In genomic region chr1:128472022-128472712, GRCm38 (mm10) we compare ENCODE assay signal across 8 mouse cellular contexts. TPM values are rescaled to one million over a fixed set of nuclear protein-coding genes. Genes with fewer than 3 reads are reported as not detected.
DNase-seq lines count a peak whose midpoint lies in the region; ATAC-seq and TF ChIP-seq lines count a peak whose summit lies in the region.

No protein-coding gene starts in this region.

- no peaks in the 10 kb centered on the region for H3K9me3 ChIP-seq in lung, embryonic 14.5 days (ENCODE audit: low read depth, low read length)

- peak; percentile 99 for ATAC-seq in frontal cortex, adult (ENCODE audit: low TSS enrichment)
- peak; percentile 94 for ATAC-seq in lung, embryonic 14.5 days (ENCODE audit: insufficient read depth)

- peak; percentile 75 for DNase-seq in MN1 (ENCODE audit: low spot score)
- DNase-seq in cerebellum, adult 9-10 months: peak; percentile 15
- peak; percentile 73 for DNase-seq in heart, postnatal 4 days
- DNase-seq in layer of hippocampus, adult 9-11 months: peak; percentile 77
- DNase-seq in lung, embryonic 14.5 days: peak; percentile 87
- peak; percentile 84 for DNase-seq in retina, embryonic 14.5 days (ENCODE audit: low spot score)
- no peak for DNase-seq in natural killer cell, adult 2 months (ENCODE audit: low spot score in 2 of 2)

- peak overlapping the region; percentile 23 for H3K4me3 ChIP-seq in lung, embryonic 14.5 days (ENCODE audit: low read depth, low read length)

- H3K4me1 ChIP-seq in lung, embryonic 14.5 days (ENCODE audit: insufficient read depth): no peaks in the 10 kb centered on the region

- H3K36me3 ChIP-seq in lung, embryonic 14.5 days (ENCODE audit: insufficient read depth): no peaks in the 10 kb centered on the region

- 1% methylated on average over 20 of the region's 20 CpGs for WGBS in lung, embryonic 14.5 days

- H3K27me3 ChIP-seq in lung, embryonic 14.5 days (ENCODE audit: insufficient read depth, low read length): no peaks in the 10 kb centered on the region

- H3K9ac ChIP-seq in lung, embryonic 14.5 days: no peak overlapping the region

- TF ChIP-seq CTCF in lung, embryonic 14.5 days (IDR thresholded peaks at IDR 0.05; ENCODE audit: low read depth): no peak

- H3K27ac ChIP-seq in lung, embryonic 14.5 days (ENCODE audit: low read depth): no peak overlapping the region

- H3K4me2 ChIP-seq in lung, embryonic 14.5 days: peak overlapping the region; percentile 59

RNA-seq across cellular contexts. Expression of gene Dars, which starts 55.0 kb away (rescaled TPM):
- 10 to 100 TPM; 56.5 to 57.8 TPM for total RNA-seq in heart, postnatal 4 days (2021)
- 108 and 109 TPM in 2 replicates for polyA plus RNA-seq in lung, embryonic 14.5 days (2014; fragmentation: Nextera tagmentation; extraction: Ambion mirVana)

Comparison
In these comparisons a context has a peak if more than half of its experiments do, and no peak if none do; other contexts are left out.
1. DNase-seq: peak in MN1 (single experiment), cerebellum, adult 9-10 months (single experiment), heart, postnatal 4 days (single experiment), layer of hippocampus, adult 9-11 months (single experiment), lung, embryonic 14.5 days (single experiment) and retina, embryonic 14.5 days (single experiment); none in natural killer cell, adult 2 months (0 of 2).